Mouse (Mus musculus): ENCODE results near the gene Rhot2.

- TF ChIP-seq CTCF (IDR thresholded peaks at IDR 0.05; ENCODE audit: control insufficient read depth, insufficient read depth, insufficient read length) (no peak), USF1 (IDR thresholded peaks at IDR 0.05; ENCODE audit: low read depth) (no peak), CEBPB (IDR thresholded peaks at IDR 0.05; ENCODE audit: low read depth) (no peak), MAX (IDR thresholded peaks at IDR 0.05) (no peak)
Measured at GRCm38 (mm10) chr17:25827011-25827410, 17.6 kb downstream of the Rhot2 start.
